Mouse (Mus musculus) CH12.LX (cell line): ENCODE data around the gene Mpc2.
A peak's percentile ranks its signal among the peaks of the same experiment; 100 is the strongest.

Experiments
- CTCF ChIP-seq, 2 experiments: IDR thresholded peaks in 1 of 2; conservative IDR thresholded peaks in 1 of 2; 2 replicates each; pipeline ENCODE4 v1.5.1; 2011 to 2012; ENCODE audit warnings: low read depth in 2 of 2, low read length in 2 of 2, improper control_type of control experiment in 1 of 2, inconsistent platforms in 1 of 2, mild to moderate bottlenecking in 1 of 2, moderate library complexity in 1 of 2
- MEF2A ChIP-seq: IDR thresholded peaks from 2 replicates; pipeline ENCODE4 v1.6.1; 2014; ENCODE audit warnings: low read depth, mild to moderate bottlenecking, inconsistent platforms, low read length, improper control_type of control experiment, borderline replicate concordance
- MXI1 ChIP-seq: IDR thresholded peaks from 2 replicates; pipeline ENCODE4 v1.6.1; 2011; ENCODE audit warnings: mild to moderate bottlenecking, low read depth, low read length, improper control_type of control experiment
- NELFE ChIP-seq: IDR thresholded peaks from 2 replicates; pipeline ENCODE4 v1.6.1; 2011; ENCODE audit warnings: low read depth, low read length, improper control_type of control experiment
- POLR2A ChIP-seq: IDR thresholded peaks from 2 replicates; pipeline ENCODE4 v1.6.1; 2011; ENCODE audit warnings: low read depth, mild to moderate bottlenecking, improper control_type of control experiment, low read length
- POLR2AphosphoS2 ChIP-seq: IDR thresholded peaks from 2 replicates; pipeline ENCODE4 v1.6.1; 2011; ENCODE audit warnings: low read depth, low read length, improper control_type of control experiment
- SMC3 ChIP-seq: IDR thresholded peaks from 2 replicates; pipeline ENCODE4 v1.6.1; 2011; ENCODE audit warnings: low read depth, low read length, improper control_type of control experiment

- TF ChIP-seq NELFE (no peak), CTCF (conservative IDR thresholded peaks at IDR 0.05 in 1 of 2, IDR thresholded peaks at IDR 0.05 in 1 of 2; ENCODE audit: low read depth in 2 of 2, low read length in 2 of 2) (peak in 1 of 2 experiments; percentile 8; a peak in 1 of 4 replicates), POLR2AphosphoS2 (no peak), POLR2A (no peak), MEF2A (no peak), SMC3 (no peak), MXI1 (no peak)
Measured at GRCm38 (mm10) chr1:165459503-165460181, 795 bp upstream of the Mpc2 start.
